Mouse (Mus musculus): Measurements from ENCODE around the gene Tspan12. TPM values are rescaled to one million over a fixed set of nuclear protein-coding genes. Genes with fewer than 3 reads are reported as not detected.

Tspan12 gene
- polyA plus RNA-seq, 1 experiment from 2014 or later: 55.8 TPM

GRCm38 (mm10) chr6:21744615-21745266 lies 107.6 kb downstream of the Tspan12 start:
- WGBS: 85% methylated on average over 3 of the region's 3 CpGs
- ATAC-seq (replicated peaks): no peak
- Histone ChIP-seq H3K4me2 (replicated peaks) (no peak overlapping the region), H3K4me3 (no peak overlapping the region), H3K9me3 (no peaks in the 10 kb centered on the region), H3K27me3 (no peaks in the 10 kb centered on the region), H3K4me1 (no peaks in the 10 kb centered on the region), H3K9ac (replicated peaks) (no peak overlapping the region), H3K36me3 (no peaks in the 10 kb centered on the region), H3K27ac (replicated peaks) (no peak overlapping the region)

GRCm38 (mm10) chr6:21740606-21741005 lies 111.7 kb downstream of the Tspan12 start:
- WGBS: 42% methylated on average over 2 of the region's 2 CpGs
- H3K4me1 ChIP-seq: no peaks in the 10 kb centered on the region
- no peak for ATAC-seq (replicated peaks)
- H3K27ac ChIP-seq (replicated peaks): no peak overlapping the region
- no peak overlapping the region for H3K9ac ChIP-seq (replicated peaks)
- no peak overlapping the region for H3K4me3 ChIP-seq
- H3K36me3 ChIP-seq: no peaks in the 10 kb centered on the region
- no peak overlapping the region for H3K4me2 ChIP-seq (replicated peaks)
- H3K27me3 ChIP-seq: no peaks in the 10 kb centered on the region
- no peaks in the 10 kb centered on the region for H3K9me3 ChIP-seq

- H3K36me3 ChIP-seq: no peaks in the 10 kb centered on the region
- H3K9me3 ChIP-seq: no peaks in the 10 kb centered on the region
- H3K9ac ChIP-seq (replicated peaks): no peak overlapping the region
- WGBS: 89% methylated on average over 10 of the region's 10 CpGs
- no peaks in the 10 kb centered on the region for H3K27me3 ChIP-seq
- H3K4me2 ChIP-seq (replicated peaks): no peak overlapping the region
- no peak overlapping the region for H3K4me3 ChIP-seq
- ATAC-seq (replicated peaks): no peak
- H3K27ac ChIP-seq (replicated peaks): no peak overlapping the region
- peaks cover 3% of the 10 kb centered on the region; the same call in 1 of the 2 replicates for H3K4me1 ChIP-seq
Observed at GRCm38 (mm10) chr6:21722238-21722637, 130.1 kb downstream of the Tspan12 start.

Other genes starting within 250 kb of the Tspan12 start
- 70.8 and 71.5 TPM in 2 replicates for gene Ing3, start 97.1 kb upstream of the Tspan12 start, polyA plus RNA-seq (2015; fragmentation: Nextera tagmentation; extraction: Ambion mirVana)
- 3.0 and 3.3 TPM in 2 replicates for gene Cped1, start 133.4 kb upstream of the Tspan12 start, polyA plus RNA-seq (2015; fragmentation: Nextera tagmentation; extraction: Ambion mirVana)

All from forebrain, embryonic 15.5 days (tissue).